Mouse (Mus musculus) CD4-positive, CD25-positive, alpha-beta regulatory T cell, adult 4 months (primary cell): ENCODE data around the gene Insl6. TPM values are rescaled to one million over a fixed set of nuclear protein-coding genes. Genes with fewer than 3 reads are reported as not detected.

Source experiments
- ATAC-seq: one replicate; pipeline ENCODE4 v1.8.0; 2017
- polyA plus RNA-seq, 2 experiments: library from polyadenylated mRNA; unstranded; fragments of 100-300 nt; shearing (Covaris generic); gene quantifications; one replicate each; pipeline ENCODE4 v1.2.1; 2017

The Insl6 gene
- polyA plus RNA-seq, 2 experiments from 2014 or later: 28.3 to 32.5 TPM

DNA sequence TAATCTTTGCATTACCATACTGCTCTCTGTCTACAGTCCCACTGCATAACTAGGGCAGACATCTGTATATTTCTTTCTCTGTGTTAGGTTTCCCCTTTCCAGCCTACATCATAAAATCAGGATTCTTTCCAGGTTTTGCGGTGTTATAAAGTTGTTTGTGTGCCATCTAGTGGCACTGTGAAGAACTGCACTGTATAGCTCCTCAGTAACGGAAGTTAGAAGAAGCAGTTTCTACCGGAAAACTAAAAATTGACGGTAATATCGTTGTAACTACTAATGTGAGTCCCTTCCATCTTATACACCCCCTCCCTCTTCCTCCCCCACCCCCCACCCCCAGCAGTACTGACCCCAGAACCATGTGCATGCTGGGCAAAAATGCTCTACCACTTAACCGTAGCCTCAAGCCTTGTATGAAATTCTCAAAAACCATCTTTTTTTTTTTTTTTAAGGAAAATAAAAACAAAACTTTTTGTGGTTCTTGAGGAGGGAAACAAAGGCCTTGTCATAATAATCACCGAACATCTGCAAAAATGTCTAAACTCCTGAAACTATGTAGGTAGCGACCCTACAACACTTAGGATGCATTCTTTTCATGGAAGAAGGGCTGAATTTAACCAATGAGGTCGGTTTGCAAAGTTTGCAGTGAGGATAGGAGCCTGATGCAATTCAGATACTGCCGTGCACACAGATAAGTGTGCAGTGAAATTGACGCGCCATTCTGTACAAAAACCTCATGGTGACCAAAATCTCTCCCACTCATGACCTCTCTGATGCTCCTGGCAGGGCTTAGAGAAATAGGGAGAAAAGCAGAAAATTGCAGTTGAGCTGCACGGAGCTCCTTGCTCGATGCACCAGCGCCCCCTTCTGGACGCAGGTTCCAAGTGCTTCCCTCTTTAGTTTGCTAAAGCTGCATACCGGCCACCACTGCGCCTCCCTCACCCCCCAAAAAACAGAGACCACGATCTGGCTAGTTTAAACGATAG is 30.0 kb upstream of the Insl6 start:
- peak; percentile 90 for ATAC-seq

DNA sequence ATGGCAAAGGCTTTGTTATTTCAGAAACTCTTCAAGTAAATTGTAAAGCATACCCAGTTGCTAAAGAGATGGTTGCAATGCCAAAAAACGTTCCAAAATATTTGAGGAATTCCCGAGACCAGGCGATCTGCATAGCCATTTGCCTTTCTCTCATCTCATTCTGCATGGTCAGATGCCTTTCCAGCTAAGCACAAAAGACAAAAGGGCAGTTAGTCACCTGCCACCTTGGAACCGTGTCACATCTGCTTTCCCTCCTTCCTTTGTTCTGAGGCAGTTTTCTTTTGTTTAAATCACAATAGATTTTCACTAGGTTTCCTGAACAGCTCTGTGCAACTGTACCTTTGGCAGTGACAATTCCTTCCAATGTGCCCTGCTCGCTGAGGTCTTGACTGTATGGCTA is 25.8 kb upstream of the Insl6 start:
- ATAC-seq: no peak

DNA sequence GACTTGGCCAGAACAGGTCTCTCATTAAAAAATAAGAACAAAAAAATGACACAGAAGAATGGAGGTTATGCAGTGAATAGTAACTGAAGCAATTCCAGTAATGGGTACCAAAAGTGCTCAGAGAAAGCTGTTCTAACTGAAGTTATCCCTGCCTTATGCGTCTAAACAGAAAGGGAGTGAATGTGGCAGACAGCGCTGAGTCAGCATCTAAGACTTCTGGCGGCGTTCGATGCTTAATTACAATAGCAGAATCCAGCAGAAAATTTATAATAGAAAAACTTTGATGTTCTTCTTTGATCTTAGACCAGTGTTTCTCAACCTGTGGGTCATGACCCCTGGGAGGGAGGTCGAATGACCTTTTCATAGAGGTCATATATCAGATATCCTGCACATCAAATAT is 20.5 kb upstream of the Insl6 start:
- ATAC-seq: no peak

DNA sequence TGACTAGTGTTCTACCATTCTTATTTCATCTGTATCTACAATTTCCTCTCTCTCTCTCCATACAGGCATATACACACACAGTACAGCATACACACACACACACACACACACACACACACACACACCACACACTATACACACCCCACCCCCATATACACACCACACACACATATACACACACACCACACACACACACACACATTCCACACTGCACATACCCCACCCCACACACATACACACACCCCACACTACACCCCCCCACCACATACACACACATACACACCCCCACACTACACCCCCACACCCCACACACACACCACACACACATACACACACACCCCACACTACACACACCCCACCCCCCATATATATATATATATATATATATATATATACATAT is 19.7 kb upstream of the Insl6 start:
- ATAC-seq: no peak

DNA sequence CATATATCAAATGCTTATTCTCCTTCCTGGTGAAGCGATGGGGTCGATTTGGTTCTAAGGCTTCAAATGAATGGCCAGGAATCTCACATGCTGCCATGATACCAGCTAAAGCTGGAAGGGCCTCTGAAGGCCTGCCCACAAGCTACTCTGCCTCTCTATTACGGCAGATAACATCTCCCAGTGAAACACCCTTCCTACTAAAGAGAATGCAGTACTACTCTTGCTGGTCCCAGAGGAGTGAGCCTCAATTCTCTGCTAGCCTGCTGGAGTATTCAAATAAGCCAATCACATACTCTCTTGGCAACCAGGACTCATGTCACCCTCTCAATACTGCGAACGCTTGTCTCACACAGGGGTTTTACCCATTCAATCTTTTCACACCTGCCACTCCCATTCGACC is 17.1 kb upstream of the Insl6 start:
- no peak for ATAC-seq

DNA sequence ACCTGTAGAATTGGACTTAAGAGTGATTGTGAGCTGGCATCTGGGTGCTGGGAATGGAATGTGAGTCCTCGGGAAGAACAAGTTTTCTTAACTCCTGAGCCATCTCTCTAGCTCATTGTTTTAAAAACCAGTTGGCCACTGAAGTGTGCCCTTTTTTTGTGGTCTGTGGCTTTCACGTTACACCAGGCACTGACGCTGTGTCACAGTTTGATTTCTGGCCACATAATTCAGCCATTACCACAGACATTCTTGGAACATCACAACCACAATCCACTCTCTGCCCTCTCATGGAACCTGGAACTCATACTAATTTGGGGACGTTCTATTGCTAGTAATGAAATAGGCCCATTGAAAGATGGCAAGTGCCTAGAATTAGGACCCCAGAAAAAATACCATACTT is 15.9 kb upstream of the Insl6 start:
- ATAC-seq: no peak

DNA sequence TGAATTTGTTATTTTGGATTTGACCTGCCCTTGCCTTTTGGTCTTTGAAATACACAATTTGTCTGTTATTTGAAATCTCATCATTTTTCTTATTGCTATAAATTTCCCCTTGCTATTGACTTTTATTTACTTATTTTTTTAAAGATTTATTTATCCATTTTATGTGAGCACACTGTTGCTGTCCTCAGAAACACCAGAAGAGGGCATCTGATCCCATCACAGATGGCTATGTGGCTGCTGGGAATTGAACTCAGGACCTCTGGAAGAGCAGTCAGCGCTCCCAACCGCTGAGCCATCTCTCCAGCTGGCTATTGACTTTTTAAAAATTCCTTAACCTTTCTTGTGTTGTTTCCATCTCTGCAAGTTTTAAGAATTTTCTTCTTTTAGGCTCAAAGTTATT is 11.5 kb upstream of the Insl6 start:
- no peak for ATAC-seq

DNA sequence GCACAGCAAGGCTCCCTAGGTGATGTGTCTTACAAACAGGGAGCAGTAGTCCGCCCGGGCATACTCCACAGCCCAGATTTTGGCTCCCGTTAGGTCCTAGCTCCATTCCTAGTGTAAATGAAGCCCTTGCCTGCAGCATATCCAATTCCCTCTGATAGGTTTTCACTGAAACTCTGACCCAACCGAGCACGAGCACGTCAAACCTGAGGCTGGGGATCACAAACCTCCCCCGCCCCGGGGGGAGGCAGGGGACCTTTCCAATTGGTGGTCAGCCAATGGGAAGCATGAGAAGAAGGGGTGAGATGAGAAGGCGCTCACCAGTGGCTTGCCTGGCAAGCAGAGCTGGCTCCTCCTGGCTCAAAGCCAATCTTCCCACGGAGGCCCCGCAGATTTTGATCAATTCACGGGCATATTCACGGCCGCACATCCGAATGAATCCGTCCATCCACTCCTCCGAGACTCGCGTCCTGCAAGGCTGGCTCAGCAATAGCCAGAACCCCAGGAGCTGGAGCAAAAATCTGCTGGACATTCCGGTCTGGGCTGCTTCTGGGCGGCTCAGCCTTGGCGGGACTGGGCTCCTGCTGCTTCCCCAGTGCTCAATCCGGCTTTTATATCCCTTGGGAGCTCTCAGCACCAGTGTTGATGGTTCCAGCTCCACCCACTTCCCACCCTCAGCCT is 9.1 kb upstream of the Insl6 start, which contains the start of gene Rln1:
Rln1 (minus strand) TSS at position 603 of the 678 bp plus-strand sequence.
- no peak for ATAC-seq

DNA sequence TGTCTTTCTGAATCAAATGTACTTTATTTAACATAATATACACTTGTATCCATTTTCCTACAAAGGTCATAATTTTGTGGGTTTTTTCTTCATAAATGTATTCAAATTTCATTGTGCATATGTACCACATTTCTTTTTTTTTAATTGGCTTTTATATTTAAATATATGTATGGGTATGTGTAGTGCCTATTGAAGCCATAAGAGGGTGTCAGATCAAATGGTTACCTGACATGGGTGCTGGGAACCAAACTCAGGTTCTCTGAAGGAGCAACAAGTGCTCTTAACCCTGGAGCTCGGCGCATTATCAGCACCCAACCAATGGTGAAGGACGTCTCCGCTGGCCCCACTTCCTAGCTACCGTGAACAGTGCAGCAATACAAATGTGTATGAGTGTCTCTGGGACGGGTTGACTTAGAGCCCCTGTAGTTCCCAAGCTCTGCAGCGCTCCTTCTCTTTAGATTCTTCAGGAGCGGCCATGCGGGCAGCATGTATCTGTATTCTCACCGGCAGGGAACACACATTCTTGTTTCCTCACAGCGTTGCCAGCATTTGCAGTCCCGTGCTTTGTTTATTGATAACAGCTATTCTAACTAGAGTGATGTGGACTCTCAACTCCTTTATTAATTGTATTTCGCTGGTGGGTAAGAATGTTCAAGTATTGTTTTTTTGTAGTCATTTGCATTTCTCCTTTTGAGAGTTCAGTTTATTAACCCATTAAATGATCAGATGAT is 1.8 kb upstream of the Insl6 start:
- ATAC-seq: no peak

DNA sequence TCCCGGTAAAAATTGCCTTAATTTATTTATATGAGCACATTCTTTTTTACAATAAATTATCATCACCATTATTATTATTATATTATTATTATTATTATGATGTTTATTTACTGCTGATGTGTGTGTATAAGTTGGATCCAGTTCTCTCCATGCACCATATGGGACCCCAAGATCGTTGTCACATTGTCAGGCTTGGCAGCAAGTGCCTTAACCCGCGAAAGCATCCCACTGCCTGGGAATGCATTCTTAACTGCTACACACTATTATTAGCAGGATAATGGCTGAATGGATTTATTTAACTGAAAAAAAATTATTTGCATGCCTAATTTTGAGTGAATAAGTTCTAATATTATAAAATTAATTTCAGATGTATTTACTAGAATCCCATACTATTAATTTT is 1.2 kb upstream of the Insl6 start:
- no peak for ATAC-seq

DNA sequence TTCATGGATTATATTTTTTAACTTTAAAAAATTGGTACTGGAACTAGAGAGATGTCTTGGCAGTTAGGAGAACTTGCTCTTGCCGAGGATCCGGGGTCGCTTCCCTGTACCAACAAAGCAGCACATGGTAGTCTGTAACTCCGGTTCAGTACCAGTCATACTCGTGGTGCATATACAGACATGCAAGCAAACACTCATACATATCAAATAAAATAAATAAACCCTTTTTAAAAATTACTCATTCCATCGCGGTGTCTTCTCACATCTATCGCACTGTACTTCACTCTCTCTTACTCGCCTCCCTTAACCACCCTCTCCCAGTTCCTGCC is 660 bp upstream of the Insl6 start:
- ATAC-seq: no peak

DNA sequence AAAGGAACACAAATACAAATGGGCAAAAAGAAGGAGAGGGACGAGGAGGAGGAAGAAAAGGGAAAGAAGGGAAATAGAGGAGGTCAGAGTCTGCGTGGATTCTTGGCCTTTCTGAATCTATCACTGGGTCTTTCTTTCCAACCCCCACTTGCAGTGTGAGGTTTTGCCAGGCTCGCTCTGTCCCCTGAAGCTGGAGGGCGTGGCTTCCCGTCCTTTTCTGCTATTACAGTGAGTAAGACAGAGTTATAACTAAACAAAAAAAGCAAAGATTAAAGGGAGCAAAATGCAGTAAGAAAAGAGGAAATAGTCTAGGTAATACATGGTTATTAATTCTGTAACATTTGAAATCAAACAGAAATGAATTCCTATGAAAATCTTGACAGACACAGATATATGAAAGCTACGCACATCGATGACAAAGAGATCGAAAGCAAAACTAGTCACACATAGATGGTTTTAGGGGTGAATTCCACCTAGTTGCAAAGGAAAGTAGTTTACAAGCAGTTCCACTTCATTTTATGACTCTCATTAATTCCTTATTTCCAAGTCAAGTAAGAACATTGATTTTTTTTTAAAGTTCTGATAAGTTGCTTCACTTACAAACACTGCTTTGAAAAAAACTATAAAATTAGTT is 1.6 kb downstream of the Insl6 start:
- peak; percentile 82 for ATAC-seq

DNA sequence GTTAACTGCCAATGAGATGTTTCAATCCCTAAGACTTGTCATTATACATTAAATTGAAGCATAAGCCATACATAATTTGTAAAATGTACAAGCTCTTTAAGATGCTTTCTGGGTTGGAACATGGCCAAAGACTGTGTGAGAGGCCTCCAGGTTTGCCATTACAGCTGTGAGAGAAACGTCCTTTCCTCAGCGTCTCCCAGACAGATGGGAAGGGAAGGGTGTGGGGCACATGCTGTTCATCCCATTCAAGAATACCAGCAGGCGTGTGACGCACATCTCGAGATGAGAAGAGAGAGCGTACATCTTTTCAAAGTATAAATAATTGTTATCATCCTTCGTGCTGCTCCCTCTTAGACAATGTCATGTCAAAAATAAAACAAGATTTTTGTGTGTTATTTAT is 12.5 kb downstream of the Insl6 start:
- ATAC-seq: no peak

DNA sequence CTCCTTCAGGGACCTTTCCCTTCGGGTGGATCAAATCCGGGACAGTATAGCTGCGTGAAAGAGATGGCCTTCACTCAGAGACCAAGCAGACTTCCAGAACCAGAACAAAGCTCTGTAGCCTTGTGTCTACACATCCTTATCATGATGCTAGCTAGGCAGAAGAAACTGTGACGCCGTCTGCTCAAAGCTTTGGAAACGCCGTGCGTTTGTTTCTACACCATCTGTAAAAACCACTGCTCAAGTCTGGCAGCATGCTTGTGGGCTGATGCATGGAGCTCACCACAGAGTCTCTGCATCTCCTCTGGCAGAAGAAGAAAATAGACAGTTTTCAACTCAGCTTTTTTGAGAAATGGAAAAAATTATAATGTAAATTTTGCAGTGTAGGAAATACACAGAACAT is 13.4 kb downstream of the Insl6 start:
- ATAC-seq: no peak

DNA sequence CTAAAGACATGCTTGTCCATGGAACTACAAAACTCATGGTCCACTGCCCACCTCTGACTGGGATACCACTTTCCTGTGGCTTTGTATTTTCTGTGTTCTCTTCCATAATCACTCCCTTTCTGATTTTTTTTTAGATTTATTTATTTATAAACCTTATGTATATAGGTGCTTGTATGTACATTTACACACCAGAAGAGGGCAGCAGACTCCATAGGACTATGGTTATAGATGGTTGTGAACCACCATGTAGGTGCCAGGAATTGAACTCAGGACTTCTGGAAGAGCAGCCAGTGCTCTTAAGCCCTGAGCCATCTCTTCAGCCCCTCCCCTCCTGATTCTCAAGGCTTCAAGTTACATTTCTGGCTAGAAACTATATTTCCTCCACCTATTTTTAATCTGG is 16.3 kb downstream of the Insl6 start:
- ATAC-seq: no peak

DNA sequence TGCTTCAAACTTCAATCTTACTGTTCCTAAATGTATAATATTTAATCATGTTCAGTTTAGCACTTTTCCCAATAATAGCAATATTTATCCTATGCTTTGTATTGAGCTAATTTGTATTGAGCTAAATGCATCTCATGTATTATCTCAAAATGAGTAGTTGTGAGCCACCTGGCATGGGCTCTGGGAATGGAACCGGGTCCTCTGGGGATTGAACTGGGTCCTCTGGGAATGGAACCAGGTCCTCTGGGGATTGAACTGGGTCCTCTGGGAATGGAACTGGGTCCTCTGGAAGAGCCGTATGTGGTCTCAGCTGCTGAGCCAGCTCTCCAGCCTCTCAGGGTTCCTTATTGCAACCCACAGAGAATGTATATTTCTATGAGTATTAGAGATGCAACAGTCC is 23.0 kb downstream of the Insl6 start:
- no peak for ATAC-seq

DNA sequence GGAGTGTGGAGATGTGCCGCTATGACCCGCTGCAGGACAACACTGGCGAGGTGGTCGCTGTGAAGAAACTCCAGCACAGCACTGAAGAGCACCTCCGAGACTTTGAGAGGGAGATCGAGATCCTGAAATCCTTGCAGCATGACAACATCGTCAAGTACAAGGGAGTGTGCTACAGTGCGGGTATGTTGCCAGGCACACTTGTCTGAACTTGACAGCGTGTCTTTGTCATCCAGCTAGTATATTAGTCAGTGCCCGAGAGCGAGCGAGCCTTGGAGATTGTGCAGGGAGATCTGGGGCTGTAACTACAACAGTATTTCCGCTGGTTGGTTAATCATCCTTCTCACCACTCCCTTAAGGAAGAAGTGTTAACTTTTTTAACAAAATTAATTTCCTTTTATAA is 24.2 kb downstream of the Insl6 start:
- no peak for ATAC-seq

DNA sequence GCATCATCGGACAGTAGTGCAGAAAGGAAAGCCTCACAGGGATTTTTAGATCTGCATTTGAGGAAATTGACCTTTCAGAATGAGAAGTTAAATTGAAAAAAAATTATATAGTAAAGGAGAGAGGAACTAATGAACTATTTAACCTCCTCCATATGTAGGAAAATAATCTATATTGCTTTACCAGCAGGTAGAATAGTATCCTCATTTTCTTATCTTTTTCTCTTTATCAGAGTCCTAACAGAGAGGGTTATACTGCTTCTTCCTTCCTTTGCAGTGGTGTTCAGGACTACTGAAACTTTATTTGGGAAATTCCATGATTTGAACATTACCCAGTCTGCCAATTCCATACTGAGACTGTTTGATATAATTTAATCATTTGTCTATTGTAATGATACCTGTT is 27.8 kb downstream of the Insl6 start:
- ATAC-seq: no peak

DNA sequence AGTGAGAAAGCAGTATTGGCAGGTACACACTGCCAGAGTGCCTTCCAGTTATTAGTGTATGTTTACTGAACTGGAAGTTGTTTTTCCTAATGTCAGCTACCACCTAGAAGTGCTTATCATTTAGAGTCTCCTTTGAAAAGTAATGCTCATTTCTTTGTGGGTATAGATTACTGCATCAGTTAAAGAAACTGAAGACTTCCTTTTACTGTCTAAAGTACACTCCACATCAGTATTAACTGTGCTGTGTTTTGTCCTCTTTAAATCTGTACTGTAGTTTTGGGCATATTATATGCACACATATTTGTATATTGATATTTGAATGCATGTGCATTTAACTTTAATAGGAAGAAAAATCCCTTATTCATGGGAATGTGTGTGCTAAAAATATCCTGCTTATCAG is 29.0 kb downstream of the Insl6 start:
- no peak for ATAC-seq

DNA sequence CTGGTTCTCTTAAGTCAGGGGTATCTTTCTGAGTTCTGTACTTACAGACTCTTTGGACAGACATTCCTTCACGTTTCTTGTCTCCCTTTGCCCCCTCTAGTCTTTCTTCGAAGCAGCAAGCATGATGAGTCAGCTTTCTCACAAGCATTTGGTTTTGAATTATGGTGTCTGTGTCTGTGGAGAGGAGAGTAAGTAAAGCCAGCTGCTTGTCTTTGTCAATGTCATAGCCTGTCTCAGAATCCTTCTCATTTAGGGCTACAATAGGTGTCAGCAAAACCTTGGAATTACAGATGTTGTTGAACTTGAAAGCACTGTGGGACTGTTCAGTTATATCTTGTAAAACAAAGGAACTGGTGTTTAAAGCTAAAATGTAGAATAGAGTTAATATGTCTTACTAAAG is 30.4 kb downstream of the Insl6 start:
- no peak for ATAC-seq

DNA sequence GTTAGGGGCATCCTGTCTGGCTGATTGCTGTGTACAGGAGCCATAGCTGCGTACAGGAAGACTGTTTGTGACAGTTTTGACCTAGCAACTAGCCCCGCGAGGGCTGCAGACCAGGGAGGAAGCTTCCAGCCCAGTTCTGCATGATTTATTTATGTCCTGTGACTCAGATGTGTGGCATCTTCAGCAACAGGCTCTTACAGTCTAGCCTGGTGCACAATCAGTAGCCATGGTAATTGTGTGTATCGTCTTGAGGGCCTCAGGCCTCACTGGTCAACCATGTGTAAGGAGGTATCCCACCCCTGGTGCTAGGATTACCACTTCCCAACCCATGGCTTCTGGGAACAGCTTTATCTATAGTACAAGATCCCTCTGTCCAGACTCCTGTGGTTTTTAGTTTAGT is 32.6 kb downstream of the Insl6 start:
- no peak for ATAC-seq

DNA sequence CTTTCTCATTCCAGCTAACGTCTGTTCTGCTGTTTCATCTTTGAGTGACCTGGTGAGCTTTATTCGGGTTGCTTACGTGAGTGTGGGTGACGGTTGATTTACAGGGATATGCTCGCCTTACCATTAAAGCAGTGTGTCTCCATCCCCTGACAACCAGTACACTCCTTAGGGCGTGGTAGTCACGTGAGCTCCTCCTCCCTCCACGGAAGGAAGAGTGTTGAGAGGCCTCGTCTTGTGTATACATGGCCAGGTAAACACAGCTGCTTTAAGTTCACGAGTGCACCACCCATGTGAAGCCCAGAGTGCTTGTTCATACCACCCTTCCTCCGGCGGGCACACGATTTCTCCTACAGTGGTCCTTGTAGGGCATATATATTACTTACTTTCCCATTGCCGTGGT is 33.6 kb downstream of the Insl6 start:
- no peak for ATAC-seq

DNA sequence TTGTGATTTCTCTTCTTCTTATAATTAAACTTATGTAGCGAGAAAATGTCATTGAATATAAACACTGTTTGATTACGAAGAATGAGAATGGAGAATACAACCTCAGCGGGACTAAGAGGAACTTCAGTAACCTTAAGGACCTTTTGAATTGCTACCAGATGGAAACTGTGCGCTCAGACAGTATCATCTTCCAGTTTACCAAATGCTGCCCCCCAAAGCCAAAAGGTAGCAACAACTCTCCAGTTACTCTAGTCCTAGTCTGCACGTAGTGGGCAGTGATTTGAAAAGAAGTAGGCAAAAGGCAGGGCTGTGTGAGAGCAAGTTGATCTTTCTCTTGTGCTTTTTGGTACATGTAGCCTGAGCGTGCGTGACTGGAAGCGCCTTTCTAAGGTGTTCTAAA is 37.3 kb downstream of the Insl6 start:
- ATAC-seq: no peak
